Mouse (Mus musculus) embryonic facial prominence, embryonic 12.5 days (tissue): ENCODE results near the gene Isy1. TPM values are rescaled to one million over a fixed set of nuclear protein-coding genes. Genes with fewer than 3 reads are reported as not detected.
A peak's percentile ranks its signal among the peaks of the same experiment; 100 is the strongest.

Experiments used
- ATAC-seq: fragments of 200-750 bp; cut with Nextera tagmentation; 2 replicates; pipeline ENCODE4 v1.8.0; 2017; ENCODE audit not compliant: insufficient number of reproducible peaks, insufficient read depth, low FRiP score, low TSS enrichment
- H3K27ac ChIP-seq: fragments of 300-500 bp; sonication (generic); 2 replicates; pipeline ENCODE4 v1.5.1; 2016; ENCODE audit warnings: mild to moderate bottlenecking
- H3K27me3 ChIP-seq: fragments of 300-500 bp; sonication (generic); 2 replicates; pipeline ENCODE4 v1.6.1; 2016; ENCODE audit warnings: mild to moderate bottlenecking, moderate library complexity
- H3K36me3 ChIP-seq: fragments of 300-500 bp; sonication (generic); 2 replicates; pipeline ENCODE4 v1.6.1; 2016; ENCODE audit warnings: mild to moderate bottlenecking
- H3K4me1 ChIP-seq: fragments of 300-500 bp; sonication (generic); 2 replicates; pipeline ENCODE4 v1.6.1; 2016
- H3K4me2 ChIP-seq: fragments of 300-500 bp; sonication (generic); replicated peaks from 2 replicates; pipeline ENCODE4 v1.6.1; 2016; ENCODE audit warnings: mild to moderate bottlenecking, moderate library complexity
- H3K4me3 ChIP-seq: fragments of 300-500 bp; sonication (generic); 2 replicates; pipeline ENCODE4 v1.5.1; 2016; ENCODE audit warnings: mild to moderate bottlenecking
- H3K9ac ChIP-seq: fragments of 300-500 bp; sonication (generic); 2 replicates; pipeline ENCODE4 v1.6.1; 2016; ENCODE audit warnings: mild to moderate bottlenecking, moderate library complexity
- H3K9me3 ChIP-seq: fragments of 300-500 bp; sonication (generic); 2 replicates; pipeline ENCODE4 v1.6.1; 2016; ENCODE audit warnings: mild to moderate bottlenecking, moderate library complexity
- WGBS: fragments of 180-500 bp; shearing (Covaris S2); methylation state at CpG from one replicate; pipeline ENCODE4 v1.1.7; 2016; 5-methylcytosine and 5-hydroxymethylcytosine counted together
- polyA plus RNA-seq: library from polyadenylated mRNA; unstranded; fragments of >200 nt; fragmentation: Nextera tagmentation; extraction: Ambion mirVana; gene quantifications from 2 replicates; pipeline ENCODE4 v1.2.1, GENCODE M21; 2016

The Isy1 gene
- polyA plus RNA-seq: 55.1 and 60.5 TPM in 2 replicates

DNA sequence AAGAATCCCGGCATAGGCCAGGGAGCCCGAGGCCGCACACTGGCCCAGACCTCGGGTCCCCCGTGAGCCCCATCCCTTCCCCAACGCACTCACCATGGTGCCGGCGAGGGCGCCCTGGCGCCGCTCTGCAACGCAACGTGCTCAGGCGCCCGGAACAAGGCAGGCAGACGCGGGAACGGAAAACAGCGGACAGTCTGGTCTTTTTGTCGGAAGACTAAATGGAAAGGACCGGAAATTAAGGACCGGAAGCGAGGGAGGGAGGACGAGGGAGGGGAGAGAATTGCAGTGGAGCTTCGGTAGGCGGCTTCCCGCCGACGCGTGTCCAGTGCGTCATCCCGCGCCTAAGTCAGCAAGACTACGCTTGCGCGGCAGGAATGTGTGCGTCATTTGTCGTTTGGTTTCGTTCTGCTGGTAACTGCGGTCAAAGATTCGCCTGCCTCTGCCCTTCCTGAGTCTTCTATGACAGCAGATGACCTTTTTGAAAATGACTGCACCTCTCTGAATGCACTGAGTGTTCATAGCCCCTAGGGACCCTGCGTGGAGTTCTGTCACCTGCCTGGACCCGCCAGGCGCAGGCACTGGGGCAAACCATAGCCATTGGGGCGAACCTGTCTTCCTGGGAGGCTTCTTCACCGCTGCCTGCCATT lies at the start of gene Isy1:
Gene Isy1, minus strand, starts transcription at position 248 of the 647 bp plus-strand sequence.
- WGBS: under 1% methylated on average over 46 of the region's 46 CpGs
- no peaks in the 10 kb centered on the region for H3K27me3 ChIP-seq
- peak within 1 kb of the TSS; percentile 75 for H3K9ac ChIP-seq
- H3K36me3 ChIP-seq: peaks cover 31% of the 10 kb centered on the region
- peak within 1 kb of the TSS; percentile 83 for H3K4me2 ChIP-seq
- ATAC-seq: peak; percentile 94
- H3K9me3 ChIP-seq: no peaks in the 10 kb centered on the region
- peak within 1 kb of the TSS; percentile 85 for H3K4me3 ChIP-seq
- peak within 1 kb of the TSS; percentile 90 for H3K27ac ChIP-seq
- H3K4me1 ChIP-seq: peaks cover 5% of the 10 kb centered on the region; the same call in 1 of the 2 replicates

- Histone ChIP-seq H3K9ac (peak within 1 kb of the TSS; percentile 89), H3K27me3 (no peaks in the 10 kb centered on the region), H3K27ac (peak within 1 kb of the TSS; percentile 81), H3K4me2 (peak within 1 kb of the TSS; percentile 71), H3K4me3 (peak within 1 kb of the TSS; percentile 86), H3K9me3 (no peaks in the 10 kb centered on the region), H3K36me3 (peaks cover 38% of the 10 kb centered on the region), H3K4me1 (peaks cover 8% of the 10 kb centered on the region)
- under 1% methylated on average over 31 of the region's 31 CpGs for WGBS
- peak; percentile 94 for ATAC-seq
Observed at GRCm38 (mm10) chr6:87887594-87888233, 49.1 kb upstream of the Isy1 start, which contains the start of gene Copg1. TSS of gene Copg1 (plus strand) at chr6:87887814.

GRCm38 (mm10) chr6:87886721-87887120 lies 48.1 kb upstream of the Isy1 start:
- no peak overlapping the region for H3K4me2 ChIP-seq
- H3K9ac ChIP-seq: no peak overlapping the region
- H3K4me1 ChIP-seq: peaks cover 8% of the 10 kb centered on the region
- H3K9me3 ChIP-seq: no peaks in the 10 kb centered on the region
- H3K27ac ChIP-seq: no peak overlapping the region
- no peak for ATAC-seq
- H3K36me3 ChIP-seq: peaks cover 28% of the 10 kb centered on the region
- H3K4me3 ChIP-seq: no peak overlapping the region
- WGBS: 93% methylated on average over 1 of the region's 1 CpGs
- no peaks in the 10 kb centered on the region for H3K27me3 ChIP-seq

DNA sequence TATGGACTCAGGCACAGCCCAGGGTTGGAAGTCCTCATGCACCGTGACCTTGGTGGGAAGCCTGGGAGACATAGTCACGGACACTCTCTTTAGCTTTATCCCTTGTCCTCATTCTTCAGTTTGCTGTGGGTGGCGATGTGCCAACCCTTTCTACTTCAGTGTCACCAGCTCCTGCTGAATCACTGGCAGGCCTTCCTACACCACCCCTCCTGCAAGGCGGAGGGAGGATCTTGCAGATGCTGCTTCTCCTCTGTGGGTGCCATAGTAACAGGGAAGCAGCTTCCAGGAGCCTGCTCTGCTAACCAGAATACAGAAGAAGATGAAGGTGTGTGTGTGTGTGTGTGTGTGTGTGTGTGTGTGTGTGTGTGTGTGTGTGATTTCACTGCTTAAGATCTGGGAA lies 44.2 kb upstream of the Isy1 start:
- Histone ChIP-seq H3K27me3 (no peaks in the 10 kb centered on the region), H3K4me1 (no peaks in the 10 kb centered on the region), H3K9me3 (no peaks in the 10 kb centered on the region), H3K9ac (no peak overlapping the region), H3K4me2 (no peak overlapping the region), H3K4me3 (no peak overlapping the region), H3K36me3 (no peaks in the 10 kb centered on the region), H3K27ac (no peak overlapping the region)
- no peak for ATAC-seq
- 61% methylated on average over 4 of the region's 4 CpGs for WGBS

- Histone ChIP-seq H3K4me1 (no peaks in the 10 kb centered on the region), H3K9me3 (no peaks in the 10 kb centered on the region), H3K36me3 (no peaks in the 10 kb centered on the region), H3K4me3 (no peak overlapping the region), H3K4me2 (no peak overlapping the region), H3K27ac (no peak overlapping the region), H3K27me3 (no peaks in the 10 kb centered on the region), H3K9ac (no peak overlapping the region)
- ATAC-seq: no peak
- WGBS: 83% methylated on average over 3 of the region's 3 CpGs
Observed at GRCm38 (mm10) chr6:87882221-87882620, 43.6 kb upstream of the Isy1 start.

DNA sequence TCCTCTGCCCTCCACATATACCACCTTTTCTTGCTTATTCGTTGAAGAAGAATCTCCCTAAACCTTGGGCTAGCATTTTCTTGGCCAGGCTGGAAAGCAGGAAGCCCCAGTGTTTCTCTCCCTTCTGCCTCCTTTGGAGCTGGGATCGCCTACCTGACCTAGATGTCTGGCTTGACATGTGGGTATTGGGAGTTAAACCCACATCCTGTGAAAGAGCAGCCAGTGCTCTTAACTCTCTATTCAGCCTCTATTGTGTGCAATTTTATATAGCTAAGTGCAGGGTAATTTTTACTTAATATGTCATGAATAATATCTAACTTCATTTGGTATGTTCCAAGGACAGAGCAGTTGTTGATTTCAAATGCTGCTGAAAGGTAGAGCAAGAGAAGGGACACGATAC lies 41.0 kb upstream of the Isy1 start:
- 72% methylated on average over 3 of the region's 3 CpGs for WGBS
- no peaks in the 10 kb centered on the region for H3K4me1 ChIP-seq
- H3K9ac ChIP-seq: no peak overlapping the region

GRCm38 (mm10) chr6:87879010-87879409 lies 40.4 kb upstream of the Isy1 start:
- H3K27ac ChIP-seq: no peak overlapping the region
- no peak overlapping the region for H3K4me3 ChIP-seq
- WGBS: 26% methylated on average over 4 of the region's 4 CpGs
- no peaks in the 10 kb centered on the region for H3K9me3 ChIP-seq
- ATAC-seq: no peak
- H3K4me2 ChIP-seq: no peak overlapping the region
- no peaks in the 10 kb centered on the region for H3K36me3 ChIP-seq
- no peaks in the 10 kb centered on the region for H3K27me3 ChIP-seq
- H3K9ac ChIP-seq: no peak overlapping the region
- H3K4me1 ChIP-seq: no peaks in the 10 kb centered on the region

More for the DNA sequence above, 41.0 kb upstream of the Isy1 start:
- no peak overlapping the region for H3K4me2 ChIP-seq
- H3K27me3 ChIP-seq: no peaks in the 10 kb centered on the region
- no peak for ATAC-seq
- no peaks in the 10 kb centered on the region for H3K36me3 ChIP-seq
- H3K4me3 ChIP-seq: no peak overlapping the region
- no peak overlapping the region for H3K27ac ChIP-seq
- no peaks in the 10 kb centered on the region for H3K9me3 ChIP-seq

- Histone ChIP-seq H3K36me3 (no peaks in the 10 kb centered on the region), H3K4me1 (no peaks in the 10 kb centered on the region), H3K4me3 (no peak overlapping the region), H3K9ac (no peak overlapping the region), H3K27me3 (no peaks in the 10 kb centered on the region), H3K4me2 (no peak overlapping the region), H3K27ac (no peak overlapping the region), H3K9me3 (no peaks in the 10 kb centered on the region)
- 55% methylated on average over 13 of the region's 13 CpGs for WGBS
- no peak for ATAC-seq
Observed at GRCm38 (mm10) chr6:87876068-87876643, 37.6 kb upstream of the Isy1 start.

DNA sequence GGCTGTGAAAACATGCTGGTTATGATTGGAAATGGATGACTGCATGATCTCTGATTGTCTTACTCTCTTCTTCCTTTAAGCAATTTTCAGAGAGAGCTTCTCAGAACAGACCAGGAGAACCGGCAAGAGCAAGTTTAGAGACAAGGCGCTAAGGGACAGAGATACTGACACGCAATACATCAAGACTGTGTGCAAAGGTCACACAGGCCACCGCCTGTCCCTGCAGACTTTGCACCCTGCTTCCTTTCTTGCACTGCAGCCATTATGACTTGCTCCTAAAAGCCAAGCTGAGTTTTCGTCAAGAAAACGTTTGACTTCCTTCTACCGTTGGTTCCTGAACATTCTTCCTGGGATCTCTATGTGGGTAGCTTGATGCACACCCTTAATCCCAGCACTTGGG lies 37.0 kb upstream of the Isy1 start:
- ATAC-seq: no peak
- 86% methylated on average over 7 of the region's 7 CpGs for WGBS

DNA sequence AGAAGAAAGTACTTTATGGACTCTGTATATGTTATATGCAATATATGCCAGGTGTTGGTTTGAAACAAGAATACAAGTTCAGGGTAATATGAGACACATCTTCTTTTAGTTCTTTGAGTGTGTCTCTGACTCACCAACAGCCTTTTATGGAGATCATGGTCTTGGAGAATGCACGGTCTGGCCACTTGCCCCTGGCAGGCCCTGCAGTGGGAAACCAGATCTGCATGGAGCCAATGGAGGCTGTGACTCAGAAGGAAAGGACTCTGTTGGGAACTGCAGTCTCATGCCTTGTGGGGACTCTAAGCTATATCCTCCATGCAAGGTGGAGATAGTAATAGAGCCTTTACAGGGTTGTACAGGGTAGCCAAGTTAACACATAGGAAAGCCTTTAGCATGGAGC lies 36.5 kb upstream of the Isy1 start:
- H3K4me2 ChIP-seq: no peak overlapping the region
- no peak for ATAC-seq
- 91% methylated on average over 1 of the region's 1 CpGs for WGBS
- H3K9ac ChIP-seq: no peak overlapping the region
- H3K4me1 ChIP-seq: no peaks in the 10 kb centered on the region
- H3K27ac ChIP-seq: no peak overlapping the region
- no peaks in the 10 kb centered on the region for H3K27me3 ChIP-seq
- H3K36me3 ChIP-seq: no peaks in the 10 kb centered on the region
- H3K4me3 ChIP-seq: no peak overlapping the region
- H3K9me3 ChIP-seq: no peaks in the 10 kb centered on the region

More for the DNA sequence above, 37.0 kb upstream of the Isy1 start:
- H3K9ac ChIP-seq: no peak overlapping the region
- H3K36me3 ChIP-seq: no peaks in the 10 kb centered on the region
- no peaks in the 10 kb centered on the region for H3K27me3 ChIP-seq
- H3K4me2 ChIP-seq: no peak overlapping the region
- no peak overlapping the region for H3K4me3 ChIP-seq
- H3K4me1 ChIP-seq: no peaks in the 10 kb centered on the region
- H3K9me3 ChIP-seq: no peaks in the 10 kb centered on the region
- no peak overlapping the region for H3K27ac ChIP-seq

- Histone ChIP-seq H3K36me3 (no peaks in the 10 kb centered on the region), H3K9me3 (no peaks in the 10 kb centered on the region), H3K9ac (no peak overlapping the region), H3K4me3 (no peak overlapping the region), H3K4me1 (no peaks in the 10 kb centered on the region), H3K27me3 (no peaks in the 10 kb centered on the region), H3K4me2 (no peak overlapping the region), H3K27ac (no peak overlapping the region)
- 78% methylated on average over 2 of the region's 2 CpGs for WGBS
- no peak for ATAC-seq
Observed at GRCm38 (mm10) chr6:87873963-87874362, 35.4 kb upstream of the Isy1 start.

DNA sequence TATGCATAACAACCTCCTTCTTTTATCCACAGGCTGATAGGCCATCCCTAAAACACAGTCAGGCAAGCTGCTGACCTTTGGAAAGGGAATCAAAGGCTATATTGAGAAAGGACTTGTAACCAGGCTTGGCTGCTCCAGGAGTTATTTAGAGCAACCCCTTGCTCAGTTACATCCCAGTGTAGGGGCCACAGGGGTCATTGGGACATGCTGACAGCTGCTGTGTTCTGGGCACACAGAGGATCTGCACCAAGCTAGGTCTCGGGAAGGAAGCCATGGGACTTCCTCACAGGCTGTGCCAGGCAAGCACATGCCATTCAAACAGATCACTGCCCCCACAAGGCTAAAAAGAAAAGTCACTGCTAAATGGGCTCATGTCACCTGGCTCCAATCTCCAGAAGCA lies 34.5 kb upstream of the Isy1 start:
- no peaks in the 10 kb centered on the region for H3K9me3 ChIP-seq
- 26% methylated on average over 1 of the region's 1 CpGs for whole genome bisulfite sequencing
- H3K4me2 ChIP-seq: no peak overlapping the region
- no peaks in the 10 kb centered on the region for H3K27me3 ChIP-seq
- no peak overlapping the region for H3K9ac ChIP-seq
- no peak for ATAC-seq
- H3K27ac ChIP-seq: no peak overlapping the region
- no peaks in the 10 kb centered on the region for H3K36me3 ChIP-seq
- no peak overlapping the region for H3K4me3 ChIP-seq
- H3K4me1 ChIP-seq: no peaks in the 10 kb centered on the region
